Mouse (Mus musculus) left cerebral cortex, postnatal 36 days (tissue): Measurements from ENCODE around the gene Clnk. TPM values are rescaled to one million over a fixed set of nuclear protein-coding genes. Genes with fewer than 3 reads are reported as not detected.

Experiments used
- total RNA-seq, 2 experiments: library from RNA; stranded (reverse); gene quantifications; 2 replicates each; pipeline ENCODE4 v1.2.3; 2021

The Clnk gene
- total RNA-seq, 2 experiments from 2014 or later = not detected

Other genes starting within 250 kb of the Clnk start
- gene Zfp518b, start 192.0 kb downstream of the Clnk start, total RNA-seq = 10 to 100 TPM; 11.5 to 14.9 TPM